Mouse (Mus musculus) testis, adult 2 months (tissue): ENCODE results near the gene Gsdme.

Source experiments
- CTCF ChIP-seq: fragments of 200-500 bp; IDR thresholded peaks from 2 replicates; pipeline ENCODE4 v1.5.1; 2012; ENCODE audit warnings: low read depth, mild to moderate bottlenecking, inconsistent platforms, low read length, moderate library complexity; ENCODE audit not compliant: control insufficient read depth, insufficient read depth, insufficient replicate concordance
- POLR2A ChIP-seq: fragments of 200-500 bp; IDR thresholded peaks from 2 replicates; pipeline ENCODE4 v1.6.1; 2012; ENCODE audit warnings: low read depth, mild to moderate bottlenecking, inconsistent platforms, low read length, moderate library complexity; ENCODE audit not compliant: control insufficient read depth

DNA sequence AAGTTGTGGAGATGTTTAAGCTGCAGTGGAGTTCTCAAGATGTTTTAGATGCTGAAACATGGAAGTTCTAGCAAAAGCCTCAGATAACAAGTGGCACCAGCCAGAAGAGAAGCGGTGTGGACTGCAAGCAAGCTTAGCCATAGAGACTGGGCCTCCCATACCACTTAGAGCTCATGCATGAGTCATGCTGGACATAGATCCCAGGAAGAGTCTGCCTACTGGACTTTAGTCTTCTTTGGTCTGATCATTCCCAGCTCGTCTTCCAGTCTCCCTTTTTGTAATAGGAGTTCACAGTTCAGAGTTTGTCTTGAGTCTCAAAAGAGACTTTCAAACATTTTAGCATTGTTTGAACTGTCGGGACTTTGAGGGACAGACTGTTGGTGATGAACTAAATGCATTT is 124.1 kb downstream of the Gsdme start:
- TF ChIP-seq CTCF (no peak), POLR2A (no peak)
